In the genomic region with DNA sequence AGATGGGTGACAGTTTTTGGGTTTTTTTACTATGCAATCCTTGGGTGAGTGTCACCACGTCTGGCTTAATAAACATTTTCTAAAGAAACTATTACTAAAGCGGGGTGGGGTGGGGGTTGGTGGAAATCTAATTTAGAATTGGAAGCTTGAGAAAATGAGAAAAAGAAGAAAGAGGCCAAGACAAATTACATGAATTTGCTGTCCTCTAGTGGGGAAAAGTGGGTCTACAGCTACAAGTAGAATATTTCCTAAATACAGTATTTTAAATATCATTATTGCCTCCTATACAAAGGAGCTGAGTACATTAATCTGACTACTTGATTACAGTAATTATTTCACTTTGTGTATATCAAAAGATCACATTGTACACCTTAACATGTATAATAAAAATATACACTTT, we compare ENCODE assay signal across 13 mouse cellular contexts. TPM values are rescaled to one million over a fixed set of nuclear protein-coding genes. Genes with fewer than 3 reads are reported as not detected.
DNase-seq lines count a peak whose midpoint lies in the region; ATAC-seq and TF ChIP-seq lines count a peak whose summit lies in the region.
"Had no signal": no experiment of that assay in that cellular context is flagged by ENCODE, and none has a peak within 500 bp of the region (broad histone marks: within the 10 kb centered on the region; RNA-seq: fewer than 3 reads in every experiment).

No protein-coding gene starts in this region.

- H3K36me3 ChIP-seq in heart, postnatal 0 days (replicated peaks; ENCODE audit: control insufficient read depth, insufficient read depth, low read length) = no peaks in the 10 kb centered on the region
- H3K36me3 ChIP-seq in heart, embryonic 10.5 days = no peaks in the 10 kb centered on the region
- H3K36me3 ChIP-seq in lung, embryonic 14.5 days (ENCODE audit: insufficient read depth) = no peaks in the 10 kb centered on the region

- no peak overlapping the region for H3K27ac ChIP-seq in heart, postnatal 0 days (ENCODE audit: low read depth)
- H3K27ac ChIP-seq in heart, embryonic 10.5 days = no peak overlapping the region
- H3K27ac ChIP-seq in lung, embryonic 14.5 days (ENCODE audit: low read depth) = no peak overlapping the region

- no peaks in the 10 kb centered on the region for H3K4me1 ChIP-seq in heart, postnatal 0 days (ENCODE audit: control insufficient read depth, insufficient read depth)
- H3K4me1 ChIP-seq in heart, embryonic 10.5 days = no peaks in the 10 kb centered on the region
- no peaks in the 10 kb centered on the region for H3K4me1 ChIP-seq in lung, embryonic 14.5 days (ENCODE audit: insufficient read depth)
- H3K4me1 ChIP-seq: megakaryocyte, embryonic 14.5 days had no signal

- peak; percentile 38 for DNase-seq in heart, postnatal 0 days (ENCODE audit: low spot score)
- DNase-seq in heart, embryonic 10.5 days (ENCODE audit: low spot score) = no peak
- peak; percentile 83 for DNase-seq in lung, embryonic 14.5 days
- DNase-seq in lung, postnatal 25 days (ENCODE audit: low spot score) = no peak
- DNase-seq in MEL-GATA-1-ER (ENCODE audit: extremely low read depth, low read depth) = peak; percentile 11
- DNase-seq in mesoderm, embryonic 11.5 days (ENCODE audit: low read depth, low spot score) = peak; percentile 27
- no peak for DNase-seq in adrenal gland, adult 2 months
- no peak for DNase-seq in heart, postnatal 36 days
- DNase-seq: cerebellum, adult 2 months had no signal

- 23% methylated on average over 2 of the region's 2 CpGs for WGBS in heart, postnatal 0 days
- WGBS in heart, embryonic 10.5 days = 29% methylated on average over 2 of the region's 2 CpGs
- 28% methylated on average over 2 of the region's 2 CpGs for WGBS in lung, embryonic 14.5 days

- peak; percentile 59 for TF ChIP-seq CTCF in heart, postnatal 0 days (IDR thresholded peaks at IDR 0.05; ENCODE audit: low read depth)
- TF ChIP-seq CTCF in lung, embryonic 14.5 days (IDR thresholded peaks at IDR 0.05; ENCODE audit: low read depth) = peak; percentile 75

- intact Hi-C loops in heart, postnatal 36 days (cut with DNase I) = loop anchor here (1.0 kb wide), 2 partner anchors 23 to 117 kb away; no protein-coding TSS in a partner anchor

- no peaks in the 10 kb centered on the region for H3K27me3 ChIP-seq in heart, postnatal 0 days (ENCODE audit: control insufficient read depth, insufficient read depth, low read length)
- no peaks in the 10 kb centered on the region for H3K27me3 ChIP-seq in heart, embryonic 10.5 days (ENCODE audit: insufficient read depth, poor library complexity, severe bottlenecking)
- H3K27me3 ChIP-seq in lung, embryonic 14.5 days (ENCODE audit: insufficient read depth, low read length) = no peaks in the 10 kb centered on the region

- no peak overlapping the region for H3K9ac ChIP-seq in heart, postnatal 0 days (replicated peaks; ENCODE audit: low read depth, low read length)
- no peak overlapping the region for H3K9ac ChIP-seq in lung, embryonic 14.5 days

- TF ChIP-seq EP300 in heart, postnatal 0 days (IDR thresholded peaks at IDR 0.05; ENCODE audit: low read depth) = no peak

- ATAC-seq in heart, postnatal 0 days (ENCODE audit: insufficient read depth, low read depth) = no peak
- no peak for ATAC-seq in lung, embryonic 14.5 days (ENCODE audit: insufficient read depth)
- ATAC-seq: forebrain, embryonic 16.5 days had no signal

- no peak overlapping the region for H3K4me3 ChIP-seq in heart, postnatal 0 days (ENCODE audit: low read depth, low read length)
- H3K4me3 ChIP-seq in heart, embryonic 10.5 days = no peak overlapping the region
- no peak overlapping the region for H3K4me3 ChIP-seq in lung, embryonic 14.5 days (ENCODE audit: low read depth, low read length)
- H3K4me3 ChIP-seq: megakaryocyte, embryonic 14.5 days had no signal

- no peak overlapping the region for H3K4me2 ChIP-seq in heart, postnatal 0 days (ENCODE audit: low read depth, low read length)
- no peak overlapping the region for H3K4me2 ChIP-seq in lung, embryonic 14.5 days

- no peaks in the 10 kb centered on the region for H3K9me3 ChIP-seq in heart, postnatal 0 days (replicated peaks; ENCODE audit: control insufficient read depth, low read length)
- H3K9me3 ChIP-seq in heart, embryonic 10.5 days = no peaks in the 10 kb centered on the region
- no peaks in the 10 kb centered on the region for H3K9me3 ChIP-seq in lung, embryonic 14.5 days (ENCODE audit: low read depth, low read length)

RNA-seq across cellular contexts. Expression of a gene that starts 13.7 kb away (rescaled TPM):
- 31.3 and 39.4 TPM in 2 replicates for total RNA-seq in heart, postnatal 0 days (2014; rRNA removed; ENCODE audit: low replicate concordance)
- polyA plus RNA-seq in heart, postnatal 0 days (2015; fragmentation: Nextera tagmentation; extraction: Ambion mirVana) = 61.1 and 73.5 TPM in 2 replicates
- polyA plus RNA-seq in heart, embryonic 10.5 days (2016; fragmentation: Nextera tagmentation; extraction: Ambion mirVana) = 1.6 and 2.3 TPM in 2 replicates
- 4.5 and 5.5 TPM in 2 replicates for polyA plus RNA-seq in lung, embryonic 14.5 days (2014; fragmentation: Nextera tagmentation; extraction: Ambion mirVana)
- 10 to 100 TPM; 15.5 to 22.6 TPM for total RNA-seq in adrenal gland, adult 2 months (2021)
- 38.2 and 38.8 TPM in 2 replicates for polyA plus RNA-seq in adrenal gland, adult 2 months (2012; rRNA removed)
- total RNA-seq in heart, postnatal 36 days (2021) = 10 to 100 TPM; 41.3 to 43.4 TPM

RNA-seq across cellular contexts. Expression of a gene that starts 20.8 kb away (rescaled TPM):
- 0.27 TPM in 1 of 2 replicates, not detected in the other for total RNA-seq in heart, postnatal 0 days (2014; rRNA removed; ENCODE audit: low replicate concordance)
- polyA plus RNA-seq in heart, postnatal 0 days (2015; fragmentation: Nextera tagmentation; extraction: Ambion mirVana) = 0.48 and 0.79 TPM in 2 replicates
- polyA plus RNA-seq in heart, embryonic 10.5 days (2016; fragmentation: Nextera tagmentation; extraction: Ambion mirVana) = 10.0 and 20.4 TPM in 2 replicates
- polyA plus RNA-seq in lung, embryonic 14.5 days (2014; fragmentation: Nextera tagmentation; extraction: Ambion mirVana) = 15.9 and 21.6 TPM in 2 replicates
- total RNA-seq in adrenal gland, adult 2 months (2021) = not detected
- 0.09 TPM in 1 of 2 replicates, not detected in the other for polyA plus RNA-seq in adrenal gland, adult 2 months (2012; rRNA removed)
- under 1 TPM in 1 of 2 experiments, not detected in 1; 0.72 TPM for total RNA-seq in heart, postnatal 36 days (2021)

RNA-seq across cellular contexts. Expression of a gene that starts 34.2 kb away (rescaled TPM):
- not detected in 2 replicates for total RNA-seq in heart, postnatal 0 days (2014; rRNA removed; ENCODE audit: low replicate concordance)
- not detected in 2 replicates for polyA plus RNA-seq in heart, postnatal 0 days (2015; fragmentation: Nextera tagmentation; extraction: Ambion mirVana)
- polyA plus RNA-seq in heart, embryonic 10.5 days (2016; fragmentation: Nextera tagmentation; extraction: Ambion mirVana) = not detected in 2 replicates
- polyA plus RNA-seq in lung, embryonic 14.5 days (2014; fragmentation: Nextera tagmentation; extraction: Ambion mirVana) = 0.09 TPM in 1 of 2 replicates, not detected in the other
- total RNA-seq in adrenal gland, adult 2 months (2021) = not detected
- not detected in 2 replicates for polyA plus RNA-seq in adrenal gland, adult 2 months (2012; rRNA removed)
- total RNA-seq in heart, postnatal 36 days (2021) = not detected
- total RNA-seq: layer of hippocampus, postnatal 14 days had no signal
- polyA plus RNA-seq: cerebellum, adult 2 months; heart, embryonic 16.5 days had no signal

Comparison
In these comparisons a context has a peak if more than half of its experiments do, and no peak if none do; other contexts are left out.
1. DNase-seq: peak in heart, postnatal 0 days (single experiment), lung, embryonic 14.5 days (single experiment), MEL-GATA-1-ER (single experiment) and mesoderm, embryonic 11.5 days (single experiment); none in heart, embryonic 10.5 days (single experiment), lung, postnatal 25 days (single experiment), adrenal gland, adult 2 months (single experiment) and heart, postnatal 36 days (0 of 2).